Mouse (Mus musculus) gastrocnemius, adult 2 months (tissue): Measurements from ENCODE around the gene Zwilch. TPM values are rescaled to one million over a fixed set of nuclear protein-coding genes. Genes with fewer than 3 reads are reported as not detected.
"Not testable (repeated sequence)": the region's sequence is repeated elsewhere in the genome, so short reads cannot be mapped to it uniquely, and the experiment has no call there.

ENCODE experiments used
- DNase-seq: peaks from one replicate; pipeline ENCODE4 v3.0.0; 2022
- H3K27ac ChIP-seq: fragments of 200-600 bp; 2 replicates; pipeline ENCODE4 v1.8.1; 2022; ENCODE audit warnings: mild to moderate bottlenecking
- H3K4me3 ChIP-seq: fragments of 200-600 bp; 2 replicates; pipeline ENCODE4 v1.8.1; 2022; ENCODE audit warnings: mild to moderate bottlenecking, moderate library complexity
- CTCF ChIP-seq: fragments of 200-600 bp; IDR thresholded peaks from 2 replicates; pipeline ENCODE4 v1.8.1; 2022; ENCODE audit warnings: antibody characterized with exemption, mild to moderate bottlenecking, moderate library complexity
- intact Hi-C: fragments of 180-260 bp; cut with DNase I; formaldehyde crosslinking; loops from one replicate; pipeline ENCODE4 v1.15.1; 2025
- total RNA-seq, 2 experiments: library from RNA; stranded (reverse); gene quantifications; 2 replicates each; pipeline ENCODE4 v1.2.3; 2021

Gene Zwilch
- total RNA-seq, 2 experiments from 2014 or later, result 0.41 to 0.42 TPM

- intact Hi-C loops, result no loop called here
- no peak for TF ChIP-seq CTCF
- no peak for DNase-seq
- Histone ChIP-seq H3K4me3 (no peak overlapping the region), H3K27ac (no peak overlapping the region)
Measured at GRCm38 (mm10) chr9:64199897-64200296, 27.0 kb upstream of the Zwilch start.

- DNase-seq, H3K27ac ChIP-seq, H3K4me3 ChIP-seq, intact Hi-C loops: not testable (repeated sequence)
Measured at GRCm38 (mm10) chr9:64198763-64199418, 26.0 kb upstream of the Zwilch start.

DNA sequence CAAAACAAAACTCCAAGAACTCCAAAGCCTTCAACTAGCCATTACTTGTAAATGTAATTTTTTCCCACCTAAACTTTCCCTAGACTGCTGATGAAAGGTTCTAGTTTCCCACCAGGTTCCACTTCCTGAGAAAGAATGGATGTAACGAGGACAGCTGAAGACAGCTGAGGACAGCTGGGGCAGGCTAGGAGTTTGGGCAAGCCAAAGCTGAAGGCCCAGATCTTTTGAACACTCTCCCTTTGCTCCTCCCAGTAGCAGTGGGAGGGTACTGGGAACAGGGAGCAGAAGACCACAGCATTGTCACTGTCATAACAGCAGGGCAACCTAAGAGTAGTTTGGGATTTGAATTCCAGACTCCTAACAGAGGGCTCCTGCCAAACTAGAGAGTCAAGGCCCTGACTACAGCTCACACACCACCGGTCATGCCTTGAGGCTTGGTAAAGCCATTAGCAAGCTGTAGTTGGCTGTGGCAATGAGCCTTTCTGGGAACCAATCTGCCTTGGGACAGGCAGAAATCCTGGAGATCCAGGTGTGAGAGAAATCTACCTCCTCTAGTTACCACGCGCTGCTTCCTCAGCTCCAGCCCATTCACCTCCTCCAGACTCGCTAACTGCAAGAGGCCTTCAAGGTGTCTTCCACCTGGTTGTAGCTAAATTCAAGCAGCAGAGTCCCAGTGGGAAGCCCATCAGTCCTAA, 25.3 kb upstream of the Zwilch start:
- no peak overlapping the region for H3K27ac ChIP-seq
- intact Hi-C loops, result no loop called here
- TF ChIP-seq CTCF, result no peak
- DNase-seq, result no peak
- no peak overlapping the region for H3K4me3 ChIP-seq

GRCm38 (mm10) chr9:64197524-64197923, 24.6 kb upstream of the Zwilch start:
- no peak overlapping the region for H3K27ac ChIP-seq
- intact Hi-C loops, result no loop called here
- no peak overlapping the region for H3K4me3 ChIP-seq
- DNase-seq, result no peak
- no peak for TF ChIP-seq CTCF

DNA sequence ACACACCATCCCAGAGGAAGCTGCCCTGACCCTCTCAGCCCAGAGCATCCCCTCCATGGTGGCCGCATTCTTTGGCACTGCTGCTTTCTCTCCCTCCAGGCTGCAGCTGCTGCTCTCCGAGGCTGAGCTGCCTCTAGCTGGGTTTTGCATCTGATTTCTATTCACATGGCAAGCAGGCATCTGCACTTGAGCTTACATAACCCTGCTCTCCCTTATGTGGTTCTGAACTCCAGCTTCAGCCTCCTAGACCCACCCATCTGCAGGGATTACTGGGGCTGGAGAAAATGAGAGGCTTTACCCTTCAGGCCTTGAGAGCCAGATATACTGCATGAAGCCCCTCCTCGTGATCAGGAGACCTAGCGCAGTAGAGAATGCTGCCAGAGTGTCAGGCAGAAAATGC, 22.6 kb upstream of the Zwilch start:
- no peak overlapping the region for H3K27ac ChIP-seq
- intact Hi-C loops, result no loop called here
- no peak overlapping the region for H3K4me3 ChIP-seq
- no peak for DNase-seq
- no peak for TF ChIP-seq CTCF

- TF ChIP-seq CTCF, result no peak
- intact Hi-C loops, result no loop called here
Measured at GRCm38 (mm10) chr9:64193879-64194278, 21.0 kb upstream of the Zwilch start.

GRCm38 (mm10) chr9:64184166-64184840, 11.4 kb upstream of the Zwilch start:
- no peak overlapping the region for H3K27ac ChIP-seq
- DNase-seq, result no peak
- intact Hi-C loops, result no loop called here
- H3K4me3 ChIP-seq, result no peak overlapping the region
- TF ChIP-seq CTCF, result no peak

More at GRCm38 (mm10) chr9:64193879-64194278, 21.0 kb upstream of the Zwilch start:
- no peak for DNase-seq
- Histone ChIP-seq H3K4me3 (no peak overlapping the region), H3K27ac (no peak overlapping the region)

- H3K27ac ChIP-seq, DNase-seq, H3K4me3 ChIP-seq, intact Hi-C loops: not testable (repeated sequence)
Measured at GRCm38 (mm10) chr9:64183295-64183694, 10.4 kb upstream of the Zwilch start.

- intact Hi-C loops, result loop anchor here (5.0 kb wide), 1 partner anchor 93 kb away; no protein-coding TSS in a partner anchor
- peak within 1 kb of the TSS; percentile 94 for H3K27ac ChIP-seq
- TF ChIP-seq CTCF, result peak; percentile 57
- peak; percentile 92 for DNase-seq
- peak within 1 kb of the TSS; percentile 83 for H3K4me3 ChIP-seq
Measured at GRCm38 (mm10) chr9:64178974-64179646, 6.2 kb upstream of the Zwilch start, which contains the start of gene Snapc5. Gene Snapc5 (plus strand): TSS chr9:64179274.

GRCm38 (mm10) chr9:64178610-64178973, 5.7 kb upstream of the Zwilch start:
- DNase-seq, result no peak
- Histone ChIP-seq H3K27ac (peak overlapping the region; percentile 94), H3K4me3 (peak overlapping the region; percentile 83)
- TF ChIP-seq CTCF, result peak; percentile 49
- intact Hi-C loops, result loop anchor here (5.0 kb wide), 1 partner anchor 94 kb away; no protein-coding TSS in a partner anchor

- intact Hi-C loops, result loop anchor here (5.0 kb wide), 1 partner anchor 97 kb away; no protein-coding TSS in a partner anchor
- H3K4me3 ChIP-seq, result no peak overlapping the region
- no peak for TF ChIP-seq CTCF
- no peak for DNase-seq
- H3K27ac ChIP-seq, result no peak overlapping the region
Measured at GRCm38 (mm10) chr9:64175378-64175777, 2.5 kb upstream of the Zwilch start.

DNA sequence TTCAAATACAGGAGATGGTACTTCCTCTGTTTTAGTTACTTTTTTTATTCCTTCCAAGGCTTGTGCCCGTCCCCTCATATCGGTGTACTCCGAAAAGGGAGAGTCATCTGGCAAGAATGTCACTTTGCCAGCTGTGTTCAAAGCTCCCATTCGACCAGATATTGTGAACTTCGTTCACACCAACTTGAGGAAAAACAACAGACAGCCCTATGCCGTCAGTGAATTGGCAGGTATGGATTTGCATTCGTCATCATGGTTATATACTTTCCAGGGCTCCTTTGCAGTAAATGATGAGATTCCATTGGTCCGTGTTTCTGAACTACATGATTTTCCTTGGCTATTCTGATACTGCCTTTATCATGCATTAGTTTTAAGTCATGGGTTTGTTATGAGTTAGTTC, 1.9 kb upstream of the Zwilch start:
- intact Hi-C loops, result loop anchor here (5.0 kb wide), 1 partner anchor 98 kb away; no protein-coding TSS in a partner anchor
- no peak for DNase-seq
- peak overlapping the region; percentile 80 for H3K4me3 ChIP-seq
- no peak overlapping the region for H3K27ac ChIP-seq
- no peak for TF ChIP-seq CTCF
